Mouse (Mus musculus) adrenal gland, adult 8-10 months (tissue): Measurements from ENCODE around the gene Hhat. TPM values are rescaled to one million over a fixed set of nuclear protein-coding genes. Genes with fewer than 3 reads are reported as not detected.

ENCODE experiments used
- DNase-seq: peaks from one replicate; pipeline ENCODE4 v3.0.0; 2022
- total RNA-seq, 4 experiments: library from RNA; stranded (reverse); gene quantifications; 2 replicates each; pipeline ENCODE4 v1.2.4; 2022

The Hhat gene
- total RNA-seq, 4 experiments from 2014 or later: 5.7 to 9.3 (median 7.5) TPM

DNA sequence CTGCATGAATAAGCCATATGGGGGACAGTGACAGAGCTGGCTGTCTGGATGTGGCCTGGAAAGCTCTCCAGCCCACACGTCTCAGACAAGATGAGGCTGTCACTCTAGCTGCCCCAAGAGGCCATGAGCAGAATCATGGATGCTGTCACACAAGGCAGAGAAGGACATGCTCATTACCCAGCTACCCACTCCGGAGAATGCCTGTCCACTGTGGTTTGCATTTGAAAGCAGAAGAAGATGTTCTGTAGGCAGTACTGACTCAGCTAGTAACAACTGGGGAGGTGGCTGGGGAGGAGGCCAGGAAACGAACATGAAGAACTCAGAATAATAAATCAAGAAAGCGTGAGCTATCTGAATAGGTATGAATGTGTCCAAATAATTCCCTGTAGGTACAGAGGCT lies 215.5 kb downstream of the Hhat start:
- no peak for DNase-seq

DNA sequence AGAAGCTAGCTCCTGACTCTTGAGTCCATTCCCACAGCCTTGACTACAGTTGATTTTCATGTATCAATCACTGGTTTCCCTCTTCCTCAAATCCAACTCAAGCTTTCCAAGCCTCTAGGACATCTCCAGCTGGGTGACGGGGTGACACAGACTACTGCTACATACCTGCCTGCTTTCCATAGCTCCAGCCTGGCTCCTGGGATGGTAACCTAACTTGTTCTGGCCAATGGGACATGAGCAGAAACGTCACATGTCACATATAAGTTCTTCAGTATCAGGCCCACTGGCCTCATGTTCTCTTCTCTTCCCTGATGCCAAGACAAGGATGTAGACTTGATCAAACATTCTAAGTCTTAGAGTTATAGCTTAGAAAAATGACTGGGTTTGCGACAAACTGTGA lies 220.5 kb downstream of the Hhat start:
- DNase-seq: no peak

DNA sequence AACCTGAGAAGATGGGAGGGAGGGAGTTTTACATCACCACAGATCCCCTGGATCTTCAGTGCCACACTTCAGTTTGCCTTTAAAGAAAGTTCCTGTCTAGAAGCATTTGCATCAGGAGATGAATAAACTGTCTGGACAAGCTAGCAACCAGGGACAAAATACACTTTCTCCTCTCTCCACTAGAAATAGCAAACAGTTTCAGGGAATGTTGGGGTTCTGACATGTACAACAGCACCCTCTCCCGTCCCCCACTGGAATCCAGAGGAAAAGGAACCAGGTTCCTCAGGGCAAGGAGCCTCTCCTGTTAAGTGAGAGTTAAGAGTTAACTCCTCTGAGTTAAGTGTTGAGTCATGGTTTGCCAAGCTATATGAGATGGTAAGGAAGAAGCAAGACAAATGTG lies 224.2 kb downstream of the Hhat start:
- DNase-seq: no peak

DNA sequence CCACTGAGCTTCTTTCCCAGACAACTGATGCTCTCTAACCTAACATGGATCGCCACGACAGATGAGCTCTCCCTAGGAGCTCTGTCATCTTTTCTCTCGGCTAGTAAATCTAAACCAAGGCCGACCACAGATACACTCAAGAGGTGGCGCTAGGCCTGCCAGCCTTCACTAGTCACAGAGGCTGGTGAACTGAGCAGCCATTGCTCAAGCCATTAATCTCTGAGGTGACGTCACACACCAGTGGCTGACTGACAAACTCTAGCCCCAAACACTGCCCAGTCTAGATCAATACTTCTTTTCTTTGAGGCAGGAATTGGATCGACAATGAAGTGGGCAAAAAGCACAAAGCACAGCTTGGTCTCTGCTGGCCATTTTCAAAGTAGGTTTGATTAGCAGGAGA lies 226.1 kb downstream of the Hhat start:
- no peak for DNase-seq

DNA sequence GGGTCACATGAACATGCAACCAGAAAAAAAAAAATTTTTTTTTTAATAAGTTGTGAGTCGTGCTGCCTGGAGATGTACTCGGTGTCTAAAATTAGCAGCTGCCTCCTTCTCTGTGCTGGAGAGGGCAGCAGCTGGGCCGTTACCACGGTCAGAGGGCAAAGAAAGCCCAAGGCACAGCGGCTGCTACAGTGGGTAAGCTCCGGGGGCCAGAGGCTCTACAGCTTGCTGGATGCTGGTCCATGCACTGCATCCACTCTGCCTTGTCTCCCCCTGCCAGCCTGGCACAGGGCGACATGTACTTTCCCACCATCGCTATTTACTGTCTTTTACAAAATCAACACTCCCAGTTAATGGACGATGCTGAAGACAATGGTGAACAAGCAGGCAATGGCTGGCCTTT lies 226.9 kb downstream of the Hhat start:
- DNase-seq: no peak

DNA sequence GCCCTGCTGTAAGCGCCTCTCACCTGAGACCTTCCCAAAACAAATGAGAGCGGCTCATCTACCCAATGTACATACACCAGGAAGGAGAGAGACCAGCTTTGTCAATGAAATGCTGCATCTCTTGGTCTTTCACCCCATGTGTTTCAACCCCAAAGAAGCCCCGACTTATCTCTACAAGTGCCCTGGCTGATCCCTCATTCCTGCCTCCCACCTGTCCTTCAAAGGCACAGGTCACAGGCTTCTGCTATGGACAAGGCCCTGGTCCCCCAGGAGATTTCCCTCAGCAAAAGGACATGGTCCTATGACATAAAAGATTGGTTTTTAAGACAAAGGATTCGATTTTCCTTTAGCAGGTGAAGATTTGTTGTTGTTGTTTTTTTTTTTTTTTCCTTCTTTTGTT lies 227.3 kb downstream of the Hhat start:
- DNase-seq: no peak

DNA sequence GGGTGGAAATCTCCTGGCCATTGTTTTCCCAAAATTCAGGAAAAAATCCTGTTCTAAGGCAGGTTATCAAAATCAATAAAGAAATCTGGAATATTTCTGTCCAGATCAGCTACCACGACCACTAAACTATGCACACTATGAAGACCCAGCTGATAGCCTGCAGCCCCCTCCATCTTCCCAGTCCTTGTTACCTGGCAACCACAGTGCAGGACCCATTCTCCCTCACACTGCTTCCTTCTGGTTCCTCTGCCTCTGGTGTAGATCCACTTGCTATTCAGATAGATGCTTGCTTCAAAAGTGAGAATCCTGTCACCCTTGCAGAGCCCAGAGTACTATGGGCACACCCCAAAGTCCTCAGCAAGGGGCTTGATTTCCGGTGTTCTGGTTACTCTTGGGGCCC lies 228.9 kb downstream of the Hhat start:
- DNase-seq: no peak

DNA sequence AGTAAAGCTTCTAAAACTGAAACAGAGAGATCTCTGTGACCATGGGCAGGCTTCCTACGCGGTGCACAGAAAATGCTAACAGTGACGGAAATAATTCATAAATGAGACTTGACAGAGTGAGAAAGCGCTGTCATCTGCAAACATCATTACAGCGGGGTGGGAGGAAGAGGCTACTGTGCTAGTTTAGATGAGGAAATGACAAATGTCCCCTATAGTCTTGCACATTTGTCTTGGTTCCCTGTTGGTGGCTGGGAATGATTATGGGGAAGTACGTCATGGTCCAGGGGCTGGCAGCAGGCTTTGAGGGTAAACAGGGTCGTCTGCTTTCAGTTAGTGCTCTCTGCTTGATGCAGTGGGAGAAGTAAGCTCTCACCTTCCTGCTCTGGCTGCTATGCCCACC lies 233.9 kb downstream of the Hhat start:
- DNase-seq: no peak

DNA sequence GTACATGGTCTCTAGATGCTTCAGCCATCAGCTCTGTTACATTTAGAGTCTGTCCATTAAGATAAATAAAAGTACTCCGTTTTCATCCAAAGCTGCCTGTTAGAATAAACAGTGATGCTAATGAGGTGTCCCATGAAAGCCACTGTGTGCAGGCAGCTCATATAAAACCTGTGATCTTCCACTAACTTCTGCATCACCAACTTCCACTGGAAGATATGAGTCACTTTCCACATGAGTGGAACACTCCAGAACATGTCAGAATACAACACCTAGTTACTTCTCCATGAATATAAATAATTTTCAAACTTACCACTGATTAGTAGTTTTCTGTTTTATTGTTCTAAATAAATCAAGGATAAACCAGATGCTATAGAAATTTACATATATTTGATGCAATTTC lies 234.6 kb downstream of the Hhat start:
- DNase-seq: no peak

DNA sequence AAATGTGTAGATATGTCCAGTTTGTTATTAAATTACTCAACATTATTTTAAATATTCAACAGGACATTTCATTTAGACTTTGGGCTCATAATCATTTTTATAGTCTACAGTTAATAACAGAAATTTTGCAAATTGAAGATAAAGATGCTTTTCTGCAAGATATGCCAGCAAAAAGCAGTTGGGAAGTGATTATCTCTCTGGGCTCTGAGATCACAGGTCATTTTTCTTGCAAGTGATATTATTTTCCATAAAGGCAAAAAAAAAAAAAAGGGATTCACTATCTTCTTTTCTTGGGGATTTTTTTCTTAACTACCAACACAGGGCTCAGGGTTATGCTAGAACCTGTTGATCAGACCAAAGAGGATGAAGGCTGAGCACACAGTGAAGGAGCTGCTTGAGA lies 238.0 kb downstream of the Hhat start:
- no peak for DNase-seq

DNA sequence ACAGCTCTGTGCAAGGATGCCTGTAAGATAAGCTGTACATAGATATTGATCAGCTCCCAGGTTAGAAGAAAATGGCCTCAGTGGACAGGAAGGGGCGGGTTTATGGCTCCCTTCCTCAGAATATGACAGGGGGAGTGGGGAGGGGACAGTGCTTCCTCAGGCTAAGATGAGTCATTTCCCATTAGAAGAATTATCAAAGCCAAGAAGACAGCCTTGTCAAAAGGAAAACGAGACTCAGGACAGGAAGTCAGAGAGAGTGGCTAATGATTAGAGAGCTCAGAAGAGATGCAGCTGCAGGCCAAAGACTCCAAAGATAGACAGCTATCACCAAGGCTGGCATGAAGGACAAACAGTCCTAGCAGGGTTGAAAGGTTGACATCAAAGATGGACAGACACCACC lies 238.8 kb downstream of the Hhat start:
- no peak for DNase-seq

DNA sequence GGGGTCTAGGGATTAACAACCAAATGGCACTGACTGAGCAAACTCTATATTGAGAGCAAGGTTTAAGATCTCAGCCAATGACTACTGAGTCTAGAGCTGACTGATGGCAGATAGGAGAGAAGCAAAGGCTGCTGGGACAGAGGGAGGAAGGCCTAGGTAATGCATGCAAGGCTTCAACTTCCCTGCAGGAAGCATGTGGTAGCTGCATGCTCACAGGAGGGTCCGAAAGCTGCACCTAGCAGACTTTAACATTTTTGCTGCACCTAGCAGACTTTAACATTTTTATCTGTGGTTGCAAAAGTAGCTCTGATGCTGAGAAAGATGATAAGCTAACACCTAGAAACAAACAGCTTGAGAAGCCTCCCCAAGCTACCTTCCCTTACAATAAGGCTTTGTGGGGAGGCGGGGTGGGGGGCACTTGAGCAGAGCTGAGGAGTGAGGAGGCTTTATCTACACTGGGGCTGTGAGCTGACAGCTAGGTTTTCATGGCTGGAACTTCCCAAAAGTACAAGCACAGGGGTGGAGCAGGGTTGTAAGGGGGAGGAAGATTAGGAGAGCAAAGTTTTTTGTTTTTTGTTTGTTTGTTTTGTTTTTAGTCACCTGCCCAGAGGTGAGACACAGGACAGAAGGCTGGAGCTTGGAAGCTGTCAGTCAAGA lies 239.4 kb downstream of the Hhat start:
- DNase-seq: no peak

DNA sequence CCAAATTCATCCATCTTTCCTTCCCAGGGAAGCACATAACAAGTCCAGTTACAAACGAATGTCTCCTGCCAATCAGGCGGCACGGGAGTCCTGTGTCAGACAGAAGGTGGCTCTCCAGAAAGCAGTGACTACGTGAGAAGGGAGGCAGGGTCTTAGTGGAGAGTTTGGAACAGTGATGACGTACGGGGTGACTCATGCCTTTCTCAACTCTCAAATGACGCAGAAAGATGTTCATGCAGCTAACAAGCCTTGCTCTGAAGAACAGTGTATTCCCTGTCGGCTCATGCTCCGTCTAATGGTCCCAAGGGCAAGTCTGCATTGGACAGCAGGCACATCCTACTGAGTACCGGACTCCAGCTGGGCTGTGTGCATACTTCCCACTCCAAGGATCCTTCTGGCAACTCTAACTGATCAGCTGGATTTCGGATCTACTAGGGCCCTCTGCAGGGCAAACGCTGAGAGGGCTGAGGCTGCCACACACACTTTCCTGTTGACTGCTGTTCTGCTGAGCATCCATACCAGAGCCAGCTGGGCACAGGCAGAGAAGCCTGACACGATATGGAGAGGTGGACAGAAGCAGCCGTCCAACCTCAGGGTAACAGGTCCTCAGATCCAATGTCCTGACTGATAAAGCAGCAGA lies 245.2 kb downstream of the Hhat start:
- DNase-seq: no peak

DNA sequence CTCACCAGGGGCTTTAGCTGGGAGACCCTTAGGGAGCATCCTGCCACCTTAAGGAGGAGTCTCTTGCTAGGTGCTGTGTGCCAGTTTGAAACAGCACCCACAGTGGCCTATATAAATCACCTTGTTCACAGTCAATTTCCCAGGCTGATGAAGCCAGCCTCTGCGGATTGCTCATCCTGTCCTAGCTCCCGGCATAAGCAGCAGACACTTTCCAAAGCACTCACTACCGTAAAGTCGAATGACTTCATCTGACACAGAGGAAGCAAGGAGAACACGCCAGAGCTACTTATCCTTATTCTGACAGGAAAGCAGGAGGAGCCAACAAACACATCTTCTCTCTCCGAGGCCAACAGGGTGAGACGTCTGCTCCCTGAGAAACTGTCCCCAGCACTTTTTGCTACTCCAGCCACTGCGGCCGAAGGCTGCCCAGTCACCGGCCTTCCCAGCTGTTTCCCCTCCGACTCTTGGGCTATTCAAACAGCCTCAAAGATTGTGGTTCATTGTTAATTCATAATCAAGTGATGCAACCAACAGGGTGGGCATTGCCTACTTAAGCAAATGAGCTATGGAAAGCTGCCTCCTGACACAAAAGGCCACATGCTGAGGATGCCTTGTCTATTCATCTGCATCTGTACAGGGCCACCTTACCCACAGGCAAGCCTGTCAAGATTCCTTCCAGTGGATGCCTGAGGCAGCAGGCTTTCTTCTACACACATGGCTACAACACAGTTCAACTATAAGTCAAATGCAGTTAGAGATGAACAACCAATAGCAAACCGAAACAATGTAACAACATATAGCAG lies 248.4 kb downstream of the Hhat start:
- DNase-seq: no peak

DNA sequence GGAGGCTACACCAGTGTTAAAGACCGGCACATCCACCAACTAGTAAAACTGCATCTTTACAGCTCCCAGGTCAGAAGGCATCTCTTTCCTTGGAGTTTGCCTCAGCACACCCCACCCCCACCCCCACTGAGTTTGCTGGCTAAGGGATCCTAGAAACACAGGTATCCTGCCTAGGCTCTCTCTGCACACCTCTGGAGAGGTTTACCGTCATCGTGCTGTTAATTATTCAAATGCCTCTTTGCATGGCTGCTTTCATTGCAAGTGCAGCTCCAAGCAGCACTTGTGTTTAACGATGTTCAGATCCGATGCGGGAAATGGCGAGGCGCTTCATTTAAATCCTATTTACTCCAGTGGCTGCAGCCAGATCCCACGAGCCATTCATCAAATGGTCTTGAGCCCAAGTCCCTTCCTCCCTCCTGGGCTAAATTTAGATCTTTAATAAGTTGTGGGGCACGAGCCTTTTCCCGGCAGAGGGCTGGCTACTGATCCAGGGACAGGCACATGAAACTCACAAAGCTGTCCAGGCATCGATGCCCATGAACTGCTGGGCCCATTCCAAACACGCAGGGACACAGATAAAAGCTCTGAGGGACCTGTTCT lies 250.1 kb downstream of the Hhat start:
- DNase-seq: no peak

DNA sequence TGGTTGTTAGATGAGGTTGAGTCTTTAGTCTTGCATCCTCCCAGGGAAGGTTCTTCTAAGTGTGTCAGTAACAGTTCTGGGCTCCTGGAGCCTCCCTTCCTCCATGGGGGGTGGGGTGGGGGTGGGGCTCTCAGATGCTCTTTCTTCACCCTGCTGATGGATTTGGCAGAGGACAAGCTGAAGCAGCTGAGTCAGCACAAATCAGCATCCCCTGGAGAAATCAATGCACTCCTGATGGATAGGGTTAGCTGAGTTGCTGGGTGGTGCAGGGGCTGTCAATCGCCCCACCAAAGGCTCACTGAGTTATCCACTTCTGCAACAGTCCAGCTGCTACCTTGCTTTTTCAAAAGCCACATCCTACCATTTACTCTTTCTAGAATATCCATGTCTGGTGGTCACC lies 251.3 kb downstream of the Hhat start:
- DNase-seq: no peak

DNA sequence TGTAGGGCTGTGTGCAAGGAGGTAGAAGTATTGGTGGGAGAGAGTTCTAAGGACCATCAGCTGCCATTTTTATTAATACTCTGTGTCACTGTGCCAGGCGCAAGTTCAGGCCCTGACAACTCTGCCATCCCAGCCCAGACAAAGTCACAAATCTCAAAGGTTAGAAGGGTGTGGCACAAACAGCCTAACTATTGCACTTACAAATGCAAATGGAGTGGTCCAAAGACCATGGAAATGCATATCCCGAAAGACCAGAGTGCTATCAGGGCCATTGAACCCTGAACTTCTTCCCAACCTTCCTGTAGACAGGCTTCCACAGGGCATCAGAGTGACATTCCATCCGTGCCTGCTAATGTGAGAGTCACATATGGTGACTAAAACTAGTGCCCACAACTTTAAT lies 255.7 kb downstream of the Hhat start:
- DNase-seq: no peak

DNA sequence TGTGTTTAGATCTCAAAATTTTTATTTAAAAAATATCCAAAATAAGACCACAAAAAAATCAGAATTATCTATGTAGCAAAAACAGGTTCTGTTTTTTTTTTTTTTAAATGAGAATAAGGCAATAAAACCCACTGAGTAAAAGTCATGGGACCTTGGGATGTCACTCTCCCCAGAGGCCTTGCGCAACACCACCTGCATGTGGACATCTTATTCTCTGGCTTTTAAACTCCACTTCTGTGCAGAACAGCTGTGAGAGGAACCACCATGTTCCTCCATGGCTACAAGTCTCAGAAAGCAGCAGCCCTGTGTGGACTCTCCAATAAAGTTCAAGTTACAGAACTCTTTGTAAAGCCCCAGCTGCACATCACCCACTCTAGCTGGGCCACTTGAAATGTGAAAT lies 258.2 kb downstream of the Hhat start:
- DNase-seq: no peak

DNA sequence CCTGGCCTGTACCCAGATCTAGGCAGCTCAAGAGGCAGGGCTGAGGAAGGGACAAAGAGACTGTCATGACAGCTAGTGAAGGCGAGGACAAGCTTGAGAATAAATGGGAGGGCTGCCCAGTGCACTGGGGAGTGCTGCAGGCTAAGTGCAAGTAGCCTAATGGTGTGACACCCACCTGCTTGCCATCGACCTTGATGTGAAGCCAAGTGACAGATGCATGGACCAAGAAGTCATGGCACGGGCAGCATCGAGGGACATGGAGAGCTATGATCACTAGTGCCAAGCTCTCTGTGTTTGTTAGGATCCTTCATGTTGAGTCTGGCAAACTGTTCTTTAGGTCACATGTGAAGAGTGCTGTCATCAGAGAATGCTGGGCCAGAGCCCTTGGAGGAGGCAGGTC lies 267.4 kb downstream of the Hhat start:
- no peak for DNase-seq

DNA sequence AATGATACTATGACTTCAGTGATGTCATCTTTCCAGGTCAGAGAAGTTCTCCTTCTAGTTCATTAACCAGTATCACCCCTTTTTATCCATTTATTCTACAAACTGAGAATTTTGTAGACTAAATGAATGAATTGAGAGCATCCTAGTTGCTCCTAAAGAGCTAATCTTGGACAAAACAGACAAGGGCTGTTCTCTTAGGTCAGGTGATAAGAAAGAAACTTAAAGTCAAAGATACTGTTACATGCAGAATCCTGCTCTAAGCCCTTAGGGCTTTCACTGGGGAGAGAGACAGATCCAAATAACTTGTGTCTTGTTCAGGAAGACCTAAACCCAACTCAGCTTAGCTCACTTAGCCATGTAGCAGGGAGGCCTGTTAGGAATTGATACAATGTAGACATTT lies 268.2 kb downstream of the Hhat start:
- no peak for DNase-seq

DNA sequence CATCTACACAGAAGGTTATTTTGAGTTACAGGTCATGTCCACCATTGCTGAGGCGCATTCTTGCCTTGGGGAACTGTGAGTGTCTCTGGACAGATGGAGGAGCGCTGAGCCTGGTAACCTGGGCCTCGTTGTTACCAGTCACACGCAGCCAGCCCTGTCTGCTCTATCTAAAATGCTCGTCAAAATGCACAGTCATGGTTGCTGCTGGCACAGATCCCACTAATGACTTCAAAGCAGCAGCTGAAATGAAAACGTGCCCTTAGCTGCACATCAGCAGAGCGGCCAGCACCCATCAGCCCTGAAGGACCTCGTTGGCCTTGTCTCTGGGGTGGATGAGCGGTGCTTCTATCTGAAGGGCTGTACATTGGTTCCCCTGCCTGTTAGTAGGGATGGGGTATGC lies 269.0 kb downstream of the Hhat start:
- peak; percentile 17 for DNase-seq

DNA sequence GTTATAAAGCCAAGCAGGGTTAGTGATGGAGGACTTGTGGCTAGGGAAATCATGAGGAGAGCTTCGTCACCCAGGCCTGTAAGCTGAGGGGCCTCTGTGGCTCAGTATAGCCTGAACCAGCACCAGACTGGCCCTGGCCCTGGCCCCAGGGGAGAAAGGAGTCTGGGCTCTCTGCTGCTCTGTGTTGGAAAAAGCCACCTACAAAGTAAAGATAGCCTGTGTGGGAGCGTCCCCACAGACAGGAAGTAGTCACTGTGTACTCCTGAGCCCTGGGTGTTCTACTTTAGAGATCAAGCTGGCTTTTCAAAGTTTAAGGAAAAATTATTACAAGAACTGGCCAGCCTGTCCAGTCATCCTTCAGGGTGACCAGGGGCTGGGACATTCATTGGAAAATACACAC lies 273.5 kb downstream of the Hhat start:
- no peak for DNase-seq
